Mouse (Mus musculus) right cerebral cortex, postnatal 4 days (tissue): ENCODE measurements around the gene Zfr2.

ENCODE experiments used
- DNase-seq: peaks from one replicate; pipeline ENCODE4 v3.0.0-alpha.2; 2022

The Zfr2 gene

GRCm38 (mm10) chr10:81249442-81249841, 16.5 kb downstream of the Zfr2 start:
- DNase-seq = no peak

- DNase-seq = peak; percentile 78
Observed at GRCm38 (mm10) chr10:81252424-81253419, 19.8 kb downstream of the Zfr2 start, which contains the start of gene Matk. Gene Matk (plus strand): TSS chr10:81252935.

- DNase-seq = no peak
Observed at GRCm38 (mm10) chr10:81254886-81255285, 21.9 kb downstream of the Zfr2 start.

- peak; percentile 58 for DNase-seq
Observed at GRCm38 (mm10) chr10:81257158-81258039, 24.4 kb downstream of the Zfr2 start.

GRCm38 (mm10) chr10:81259225-81259884, 26.4 kb downstream of the Zfr2 start:
- no peak for DNase-seq

GRCm38 (mm10) chr10:81261025-81261424, 28.1 kb downstream of the Zfr2 start:
- DNase-seq = no peak

- DNase-seq = no peak
Observed at GRCm38 (mm10) chr10:81265540-81265939, 32.6 kb downstream of the Zfr2 start.

- DNase-seq = peak; percentile 96
Observed at GRCm38 (mm10) chr10:81266211-81267105, 33.5 kb downstream of the Zfr2 start, which contains the start of the genes Mrpl54 and Apba3. Gene Mrpl54 (minus strand): TSS chr10:81266934. Gene Apba3 (plus strand): TSS chr10:81266960.

- peak; percentile 64 for DNase-seq
Observed at GRCm38 (mm10) chr10:81268056-81268455, 35.1 kb downstream of the Zfr2 start.

- DNase-seq = no peak
Observed at GRCm38 (mm10) chr10:81268643-81269412, 35.9 kb downstream of the Zfr2 start.

- no peak for DNase-seq
Observed at GRCm38 (mm10) chr10:81272356-81272755, 39.4 kb downstream of the Zfr2 start.

- DNase-seq = no peak
Observed at GRCm38 (mm10) chr10:81273842-81274241, 40.9 kb downstream of the Zfr2 start.

GRCm38 (mm10) chr10:81277676-81278075, 44.7 kb downstream of the Zfr2 start:
- DNase-seq = no peak

- DNase-seq = no peak
Observed at GRCm38 (mm10) chr10:81279496-81279895, 46.5 kb downstream of the Zfr2 start.

GRCm38 (mm10) chr10:81284189-81284588, 51.2 kb downstream of the Zfr2 start:
- no peak for DNase-seq

GRCm38 (mm10) chr10:81284719-81285118, 51.8 kb downstream of the Zfr2 start:
- no peak for DNase-seq

- DNase-seq = peak; percentile 91
Observed at GRCm38 (mm10) chr10:81285694-81286450, 52.9 kb downstream of the Zfr2 start.

- DNase-seq = no peak
Observed at GRCm38 (mm10) chr10:81286586-81286985, 53.6 kb downstream of the Zfr2 start.

GRCm38 (mm10) chr10:81287513-81288157, 54.7 kb downstream of the Zfr2 start:
- DNase-seq = peak; percentile 56
